Mouse (Mus musculus) CH12.LX (cell line): Measurements from ENCODE around the gene Skida1.

ENCODE experiments used
- CTCF ChIP-seq, 2 experiments: IDR thresholded peaks in 1 of 2; conservative IDR thresholded peaks in 1 of 2; 2 replicates each; pipeline ENCODE4 v1.5.1; 2011 to 2012; ENCODE audit warnings: low read depth in 2 of 2, low read length in 2 of 2, improper control_type of control experiment in 1 of 2, inconsistent platforms in 1 of 2, mild to moderate bottlenecking in 1 of 2, moderate library complexity in 1 of 2
- RAD21 ChIP-seq: IDR thresholded peaks from 2 replicates; pipeline ENCODE4 v1.6.1; 2011; ENCODE audit warnings: low read depth, mild to moderate bottlenecking, low read length, improper control_type of control experiment, moderate library complexity
- ZKSCAN1 ChIP-seq: IDR thresholded peaks from 2 replicates; pipeline ENCODE4 v1.6.1; 2012; ENCODE audit warnings: low read depth, inconsistent platforms, low read length, improper control_type of control experiment, borderline replicate concordance

- TF ChIP-seq ZKSCAN1 (no peak), RAD21 (no peak), CTCF (conservative IDR thresholded peaks at IDR 0.05 in 1 of 2, IDR thresholded peaks at IDR 0.05 in 1 of 2; ENCODE audit: low read depth in 2 of 2, low read length in 2 of 2) (no peak)
Observed at GRCm38 (mm10) chr2:18057336-18058145, 8.7 kb upstream of the Skida1 start.
